ENCODE assay signal across 8 mouse cellular contexts in genomic region chr10:25488456-25488855, GRCm38 (mm10). TPM values are rescaled to one million over a fixed set of nuclear protein-coding genes. Genes with fewer than 3 reads are reported as not detected.
DNase-seq lines count a peak whose midpoint lies in the region; ATAC-seq lines count a peak whose summit lies in the region.

No protein-coding gene starts in this region.

- H3K9ac ChIP-seq in forebrain, embryonic 11.5 days (ENCODE audit: low read length): no peak overlapping the region
- no peak overlapping the region for H3K9ac ChIP-seq in hindbrain, embryonic 13.5 days

- no peak overlapping the region for H3K4me3 ChIP-seq in heart, embryonic 10.5 days
- no peak overlapping the region for H3K4me3 ChIP-seq in brown adipose tissue, adult 24 weeks (ENCODE audit: insufficient read depth, low read depth, low read length)
- no peak overlapping the region for H3K4me3 ChIP-seq in forebrain, embryonic 11.5 days (ENCODE audit: low read depth, low read length)
- no peak overlapping the region for H3K4me3 ChIP-seq in hindbrain, embryonic 13.5 days

- no peak overlapping the region for H3K4me2 ChIP-seq in forebrain, embryonic 11.5 days (ENCODE audit: low read depth, low read length, severe bottlenecking)
- H3K4me2 ChIP-seq in hindbrain, embryonic 13.5 days: no peak overlapping the region

- peaks cover 12% of the 10 kb centered on the region; the same call in 1 of the 2 replicates for H3K36me3 ChIP-seq in heart, embryonic 10.5 days
- no peaks in the 10 kb centered on the region for H3K36me3 ChIP-seq in forebrain, embryonic 11.5 days (ENCODE audit: control insufficient read depth, insufficient read depth, low read length)
- no peaks in the 10 kb centered on the region for H3K36me3 ChIP-seq in hindbrain, embryonic 13.5 days

- no peak overlapping the region for H3K27ac ChIP-seq in heart, embryonic 10.5 days
- H3K27ac ChIP-seq in brown adipose tissue, adult 24 weeks (replicated peaks; ENCODE audit: low read depth, low read length): 0 out of 2 replicates have a peak overlapping the region, but pooled peaks have one; percentile 2
- no peak overlapping the region for H3K27ac ChIP-seq in forebrain, embryonic 11.5 days (ENCODE audit: low read depth, low read length)
- no peak overlapping the region for H3K27ac ChIP-seq in hindbrain, embryonic 13.5 days

- peak; percentile 92 for DNase-seq in heart, adult 11 months
- no peak for DNase-seq in heart, embryonic 10.5 days (ENCODE audit: low spot score)
- peak; percentile 74 for DNase-seq in forebrain, embryonic 11.5 days (ENCODE audit: low spot score)
- DNase-seq in layer of hippocampus, postnatal 10 days (ENCODE audit: low spot score in 2 of 2): peak; percentile 79 to 83
- peak; percentile 29 to 48 for DNase-seq in right cerebral cortex, postnatal 36 days (ENCODE audit: low spot score in 2 of 2)

- no peaks in the 10 kb centered on the region for H3K27me3 ChIP-seq in heart, embryonic 10.5 days (ENCODE audit: insufficient read depth, poor library complexity, severe bottlenecking)
- no peaks in the 10 kb centered on the region for H3K27me3 ChIP-seq in forebrain, embryonic 11.5 days (ENCODE audit: control insufficient read depth, insufficient read depth, low read length)
- H3K27me3 ChIP-seq in hindbrain, embryonic 13.5 days: no peaks in the 10 kb centered on the region

- 10% methylated on average over 1 of the region's 1 CpGs for WGBS in heart, embryonic 10.5 days
- 17% methylated on average over 1 of the region's 1 CpGs for WGBS in forebrain, embryonic 11.5 days
- 26% methylated on average over 1 of the region's 1 CpGs for WGBS in hindbrain, embryonic 13.5 days

- no peaks in the 10 kb centered on the region for H3K4me1 ChIP-seq in heart, embryonic 10.5 days
- no peaks in the 10 kb centered on the region for H3K4me1 ChIP-seq in brown adipose tissue, adult 24 weeks (ENCODE audit: control insufficient read depth, insufficient read depth, insufficient read length, low read length)
- H3K4me1 ChIP-seq in forebrain, embryonic 11.5 days (replicated peaks; ENCODE audit: control insufficient read depth, insufficient read depth, low read length): no peaks in the 10 kb centered on the region
- no peaks in the 10 kb centered on the region for H3K4me1 ChIP-seq in hindbrain, embryonic 13.5 days (replicated peaks)

- ATAC-seq in forebrain, embryonic 11.5 days (replicated peaks; ENCODE audit: low FRiP score): peak; percentile 78; the same call in 1 of the 2 replicates
- ATAC-seq in hindbrain, embryonic 13.5 days (ENCODE audit: low FRiP score): peak; percentile 68
- peak; percentile 83 for ATAC-seq in megakaryocyte, adult 5-6 weeks (ENCODE audit: poor library complexity, severe bottlenecking)

- H3K9me3 ChIP-seq in heart, embryonic 10.5 days: no peaks in the 10 kb centered on the region
- H3K9me3 ChIP-seq in forebrain, embryonic 11.5 days (ENCODE audit: control insufficient read depth, low read length): no peaks in the 10 kb centered on the region
- H3K9me3 ChIP-seq in hindbrain, embryonic 13.5 days: no peaks in the 10 kb centered on the region

RNA-seq across cellular contexts. Expression of gene Smlr1, which starts 47.6 kb away (rescaled TPM):
- polyA plus RNA-seq in heart, embryonic 10.5 days (2016; fragmentation: Nextera tagmentation; extraction: Ambion mirVana): not detected in 2 replicates
- polyA plus RNA-seq in brown adipose tissue, adult 24 weeks (2012; ENCODE audit: insufficient read depth, insufficient read length, missing spikeins): not detected in 2 replicates
- polyA plus RNA-seq in forebrain, embryonic 11.5 days (2014; fragmentation: Nextera tagmentation; extraction: Ambion mirVana): not detected in 2 replicates
- 0.12 TPM in 1 of 2 replicates, not detected in the other for polyA plus RNA-seq in hindbrain, embryonic 13.5 days (2015; fragmentation: Nextera tagmentation; extraction: Ambion mirVana)
- total RNA-seq in layer of hippocampus, postnatal 10 days (2021): not detected
- total RNA-seq in megakaryocyte, adult 5-6 weeks (2015): not detected in 2 replicates
- not detected in 2 replicates for total RNA-seq in megakaryocyte, adult 5-6 weeks (2017)
